Mouse (Mus musculus): ENCODE results near the gene Dok5. TPM values are rescaled to one million over a fixed set of nuclear protein-coding genes. Genes with fewer than 3 reads are reported as not detected.

Gene Dok5
- polyA plus RNA-seq, 1 experiment from 2014 or later: 14.6 TPM

DNA sequence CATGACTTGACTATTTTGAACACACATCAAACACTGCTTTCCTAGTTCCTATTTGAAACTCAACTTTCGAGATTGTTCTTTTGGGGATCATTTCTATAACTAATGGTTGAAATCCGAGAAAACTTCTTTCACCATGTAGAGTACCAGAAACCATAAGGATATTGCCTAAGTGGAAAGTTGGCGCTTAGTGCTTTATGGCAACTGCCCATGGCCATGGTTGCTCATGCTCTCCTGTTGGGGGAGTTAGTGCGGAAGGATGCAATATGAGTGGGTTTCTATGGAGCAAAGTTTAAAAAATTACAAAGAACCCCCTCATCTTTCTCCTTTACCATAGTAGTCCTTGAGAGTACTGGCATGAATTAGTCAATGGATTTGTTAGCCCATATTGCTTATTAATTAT lies 192.5 kb downstream of the Dok5 start:
- Histone ChIP-seq H3K4me2 (no peak overlapping the region), H3K9ac (no peak overlapping the region), H3K4me1 (peaks cover 7% of the 10 kb centered on the region; the same call in 1 of the 2 replicates), H3K27me3 (no peaks in the 10 kb centered on the region), H3K36me3 (replicated peaks) (no peaks in the 10 kb centered on the region), H3K27ac (no peak overlapping the region), H3K4me3 (replicated peaks) (no peak overlapping the region), H3K9me3 (no peaks in the 10 kb centered on the region)
- WGBS: 98% methylated on average over 4 of the region's 4 CpGs
- no peak for ATAC-seq (ENCODE audit: low FRiP score)

DNA sequence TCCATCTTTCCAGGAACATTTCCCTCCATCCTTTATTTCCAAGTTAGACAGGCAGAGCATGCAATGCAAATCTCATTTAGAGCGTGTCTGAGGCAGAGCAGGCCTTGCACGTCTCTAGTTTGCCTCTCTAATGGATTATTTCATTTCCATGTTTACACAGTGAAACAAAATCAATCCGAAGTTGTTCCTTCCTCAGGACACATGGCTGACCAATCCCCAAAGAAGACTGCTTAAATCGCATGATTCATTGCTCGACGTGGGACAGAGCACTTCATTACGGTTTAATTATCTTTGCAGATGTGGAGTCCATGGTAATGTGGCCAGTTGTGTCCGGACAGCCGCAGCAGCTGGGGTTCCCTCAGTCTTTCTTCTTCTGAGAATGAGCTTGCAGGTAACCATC lies 194.6 kb downstream of the Dok5 start:
- Histone ChIP-seq H3K4me2 (no peak overlapping the region), H3K27ac (no peak overlapping the region), H3K36me3 (replicated peaks) (no peaks in the 10 kb centered on the region), H3K27me3 (no peaks in the 10 kb centered on the region), H3K9me3 (no peaks in the 10 kb centered on the region), H3K4me3 (replicated peaks) (no peak overlapping the region), H3K4me1 (peaks cover 7% of the 10 kb centered on the region; the same call in 1 of the 2 replicates), H3K9ac (no peak overlapping the region)
- 89% methylated on average over 9 of the region's 9 CpGs for WGBS
- ATAC-seq (ENCODE audit: low FRiP score): no peak

Other genes with a start within 250 kb of the Dok5 start
- 139 and 140 TPM in 2 replicates for gene Pfdn4, start 235.4 kb upstream of the Dok5 start, polyA plus RNA-seq (2016; fragmentation: Nextera tagmentation; extraction: Ambion mirVana)
- gene Cyp24a1, start 234.7 kb upstream of the Dok5 start, polyA plus RNA-seq (2016; fragmentation: Nextera tagmentation; extraction: Ambion mirVana): 0.06 TPM in 1 of 2 replicates, not detected in the other
- gene 4930470P17Rik, start 129.8 kb upstream of the Dok5 start, polyA plus RNA-seq (2016; fragmentation: Nextera tagmentation; extraction: Ambion mirVana): not detected in 2 replicates

Measured in forebrain, embryonic 12.5 days (tissue).